Mouse (Mus musculus) intestine, postnatal 0 days (tissue): ENCODE data around the gene Irx1. TPM values are rescaled to one million over a fixed set of nuclear protein-coding genes. Genes with fewer than 3 reads are reported as not detected.

ENCODE experiments used
- ATAC-seq: fragments of 200-750 bp; cut with Nextera tagmentation; 2 replicates; pipeline ENCODE4 v1.8.0; 2017; ENCODE audit warnings: mild to moderate bottlenecking, moderate TSS enrichment, moderate library complexity
- H3K27ac ChIP-seq: fragments of 300-500 bp; sonication (generic); 2 replicates; pipeline ENCODE4 v1.5.1; 2014; ENCODE audit warnings: mild to moderate bottlenecking, low read depth, low read length, moderate library complexity
- H3K27me3 ChIP-seq: fragments of 300-500 bp; sonication (generic); replicated peaks from 2 replicates; pipeline ENCODE4 v1.6.1; 2014; ENCODE audit warnings: low read length, mixed read lengths; ENCODE audit not compliant: control insufficient read depth, insufficient read depth
- H3K36me3 ChIP-seq: fragments of 300-500 bp; sonication (generic); 2 replicates; pipeline ENCODE4 v1.6.1; 2014; ENCODE audit warnings: mild to moderate bottlenecking, moderate library complexity; ENCODE audit not compliant: control insufficient read depth, insufficient read depth
- H3K4me1 ChIP-seq: fragments of 300-500 bp; sonication (generic); replicated peaks from 2 replicates; pipeline ENCODE4 v1.6.1; 2014; ENCODE audit warnings: antibody characterized with exemption, low read length, mixed read lengths; ENCODE audit not compliant: control insufficient read depth, insufficient read depth
- H3K4me2 ChIP-seq: fragments of 300-500 bp; sonication (generic); replicated peaks from 2 replicates; pipeline ENCODE4 v1.6.1; 2014; ENCODE audit warnings: low read depth, mild to moderate bottlenecking, moderate library complexity
- H3K4me3 ChIP-seq: fragments of 300-500 bp; sonication (generic); 2 replicates; pipeline ENCODE4 v1.5.1; 2014; ENCODE audit warnings: low read depth, low read length
- H3K9ac ChIP-seq: fragments of 300-500 bp; sonication (generic); 2 replicates; pipeline ENCODE4 v1.6.1; 2014; ENCODE audit warnings: mild to moderate bottlenecking, low read depth, low read length
- H3K9me3 ChIP-seq: fragments of 300-500 bp; sonication (generic); 2 replicates; pipeline ENCODE4 v1.6.1; 2016; ENCODE audit warnings: mixed run types; ENCODE audit not compliant: control insufficient read depth
- CTCF ChIP-seq: sonication (generic); IDR thresholded peaks from 2 replicates; pipeline ENCODE4 v1.5.1; 2016; ENCODE audit warnings: low read depth, mild to moderate bottlenecking, control low read depth, antibody characterized with exemption, moderate library complexity
- WGBS: fragments of 180-500 bp; shearing (Covaris S2); extraction: QIAGEN DNeasy Blood & Tissue Kit; methylation state at CpG from one replicate; pipeline ENCODE4 v1.1.7; 2014; 5-methylcytosine and 5-hydroxymethylcytosine counted together
- polyA plus RNA-seq: library from polyadenylated mRNA; unstranded; fragments of >200 nt; fragmentation: Nextera tagmentation; extraction: Ambion mirVana; gene quantifications from 2 replicates; pipeline ENCODE4 v1.2.1, GENCODE M21; 2015

Gene Irx1
- polyA plus RNA-seq, 1 experiment from 2014 or later: not detected

DNA sequence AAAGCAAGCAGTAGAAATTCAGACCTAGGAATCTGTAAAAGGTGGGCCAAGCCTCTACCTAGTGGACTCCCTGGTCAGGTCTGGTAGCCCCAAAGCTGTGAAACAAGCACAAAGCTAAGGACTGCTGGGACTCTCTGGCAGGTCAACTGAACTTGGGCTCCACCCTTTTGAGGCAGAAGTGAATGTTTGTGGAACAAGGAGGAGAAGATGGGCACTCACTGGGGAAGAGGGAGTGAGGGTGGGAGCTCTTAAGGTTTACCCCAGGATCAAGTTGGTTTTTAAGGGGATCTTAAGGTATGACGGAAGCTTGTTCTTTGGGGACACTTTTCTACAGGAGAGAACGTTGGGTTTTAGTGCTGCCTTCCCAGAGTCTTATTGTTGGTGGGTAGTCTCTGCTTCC is 3.1 kb upstream of the Irx1 start:
- H3K27me3 ChIP-seq: peaks cover 77% of the 10 kb centered on the region
- no peak for ATAC-seq

DNA sequence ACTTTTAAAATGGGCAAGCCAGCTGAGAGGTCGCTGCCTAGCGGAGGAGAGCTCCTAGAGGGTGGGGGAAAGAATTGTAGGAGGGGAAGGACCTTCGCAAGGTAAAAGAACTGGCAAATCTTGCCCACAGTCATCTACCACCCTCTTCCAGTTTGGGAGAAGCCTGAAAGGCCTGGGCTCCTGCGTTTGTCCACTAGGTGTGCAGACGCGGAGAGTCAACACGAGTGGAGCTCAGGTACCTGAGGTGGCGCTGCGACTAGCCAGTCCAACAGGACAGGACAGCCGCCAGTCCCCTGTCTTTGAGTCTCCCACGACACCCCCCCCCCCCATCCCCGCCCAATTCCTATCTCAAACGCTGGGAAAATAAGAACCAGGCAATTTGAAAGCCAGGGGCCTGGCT is 843 bp upstream of the Irx1 start:
- peaks cover 95% of the 10 kb centered on the region for H3K27me3 ChIP-seq
- 2% methylated on average over 13 of the region's 13 CpGs for WGBS

More for the DNA sequence above, 3.1 kb upstream of the Irx1 start:
- Histone ChIP-seq H3K36me3 (no peaks in the 10 kb centered on the region), H3K4me2 (no peak overlapping the region), H3K4me1 (no peaks in the 10 kb centered on the region; the same call in 1 of the 2 replicates), H3K27ac (no peak overlapping the region), H3K9me3 (no peaks in the 10 kb centered on the region), H3K4me3 (no peak overlapping the region), H3K9ac (no peak overlapping the region)
- WGBS: 29% methylated on average over 2 of the region's 2 CpGs
- no peak for TF ChIP-seq CTCF

DNA sequence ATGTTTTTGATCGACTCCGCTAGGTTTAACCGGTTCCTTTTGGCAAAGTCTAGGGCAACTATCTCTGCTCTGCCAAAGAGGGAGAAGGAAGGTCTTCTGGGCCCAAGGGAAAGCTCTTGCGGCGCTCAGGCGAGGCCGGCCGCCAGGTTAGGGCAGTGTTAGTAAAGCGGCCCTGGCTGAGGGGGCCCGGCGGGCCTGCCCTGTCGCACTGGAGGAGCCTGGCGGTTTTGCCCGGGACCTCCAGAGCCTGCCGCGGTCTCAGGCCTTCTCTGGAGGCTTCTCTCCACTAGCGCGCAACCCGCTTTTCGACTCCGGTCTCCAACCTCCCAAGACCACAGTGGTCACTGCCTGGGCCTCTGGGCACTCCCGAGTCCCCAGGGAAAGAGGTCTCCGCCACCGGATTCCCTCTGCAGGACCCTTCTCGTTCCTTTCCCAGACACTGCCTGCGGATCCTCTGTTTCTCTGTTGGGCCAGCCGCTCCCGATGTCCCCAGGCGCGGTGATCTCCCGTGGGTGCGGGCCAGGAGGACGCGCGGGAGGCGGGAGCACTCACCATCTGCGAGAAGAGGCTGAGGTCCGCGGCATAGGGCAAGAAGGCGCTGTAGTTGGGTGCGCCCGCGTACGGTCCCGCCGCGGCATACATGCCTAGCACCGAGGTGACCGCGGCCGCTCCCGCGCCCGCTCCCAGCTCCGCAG is 715 bp downstream of the Irx1 start:
- TF ChIP-seq CTCF: no peak
- no peak overlapping the region for H3K9ac ChIP-seq
- H3K27ac ChIP-seq: no peak overlapping the region
- H3K4me2 ChIP-seq: peak overlapping the region; percentile 63
- peaks cover 98% of the 10 kb centered on the region for H3K27me3 ChIP-seq
- H3K36me3 ChIP-seq: no peaks in the 10 kb centered on the region
- 1% methylated on average over 55 of the region's 55 CpGs for WGBS
- peak overlapping the region; percentile 31 for H3K4me3 ChIP-seq
- no peaks in the 10 kb centered on the region; the same call in 1 of the 2 replicates for H3K4me1 ChIP-seq
- peak; percentile 5; the same call in 1 of the 2 replicates for ATAC-seq
- H3K9me3 ChIP-seq: no peaks in the 10 kb centered on the region

More for the DNA sequence above, 843 bp upstream of the Irx1 start:
- no peak for ATAC-seq
- Histone ChIP-seq H3K36me3 (no peaks in the 10 kb centered on the region), H3K9me3 (no peaks in the 10 kb centered on the region), H3K9ac (no peak overlapping the region), H3K27ac (no peak overlapping the region), H3K4me1 (no peaks in the 10 kb centered on the region; the same call in 1 of the 2 replicates), H3K4me3 (no peak overlapping the region), H3K4me2 (no peak overlapping the region)
- TF ChIP-seq CTCF: peak; percentile 37

DNA sequence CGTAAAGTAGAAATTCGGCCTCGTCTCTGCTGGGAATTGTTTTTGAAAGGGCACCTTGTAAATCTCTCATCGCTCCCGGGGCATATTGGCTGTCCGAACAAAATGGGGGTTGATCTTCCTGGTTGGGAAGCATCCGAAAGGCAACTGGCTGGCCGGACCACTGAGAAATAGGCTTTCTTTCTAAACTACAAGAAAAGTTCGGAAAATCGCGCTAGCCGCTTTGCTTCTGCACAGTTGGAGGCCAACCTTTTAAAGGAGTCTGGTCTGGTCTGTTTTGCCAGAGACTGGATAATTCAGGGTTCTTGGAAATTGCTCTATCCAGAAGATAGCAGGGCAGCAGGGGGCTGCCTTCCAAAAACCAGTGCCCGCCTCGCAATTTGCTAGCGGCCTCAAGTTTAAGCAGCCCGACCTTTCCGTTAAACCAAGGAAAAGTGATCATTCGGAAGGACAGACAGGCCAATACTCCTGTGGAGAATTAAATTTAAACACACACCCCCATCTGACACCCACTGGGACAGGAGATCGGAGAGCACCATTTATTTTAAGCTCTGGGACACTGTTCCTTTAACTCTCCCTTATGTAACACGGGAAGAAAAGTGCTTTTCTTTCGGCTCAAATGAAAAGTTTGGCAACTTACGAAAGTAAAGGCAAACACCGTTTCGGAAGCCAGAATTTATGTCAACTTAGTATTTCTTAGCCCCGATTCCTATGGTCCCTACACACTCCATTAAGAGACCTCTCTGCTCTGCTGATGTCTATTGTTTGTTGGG is 1.4 kb downstream of the Irx1 start:
- Histone ChIP-seq H3K36me3 (no peaks in the 10 kb centered on the region), H3K27me3 (peaks cover 98% of the 10 kb centered on the region), H3K9ac (no peak overlapping the region), H3K27ac (no peak overlapping the region), H3K4me3 (no peak overlapping the region), H3K4me2 (no peak overlapping the region), H3K9me3 (no peaks in the 10 kb centered on the region), H3K4me1 (no peaks in the 10 kb centered on the region; the same call in 1 of the 2 replicates)
- no peak for ATAC-seq
- 2% methylated on average over 25 of the region's 25 CpGs for WGBS
- TF ChIP-seq CTCF: no peak

DNA sequence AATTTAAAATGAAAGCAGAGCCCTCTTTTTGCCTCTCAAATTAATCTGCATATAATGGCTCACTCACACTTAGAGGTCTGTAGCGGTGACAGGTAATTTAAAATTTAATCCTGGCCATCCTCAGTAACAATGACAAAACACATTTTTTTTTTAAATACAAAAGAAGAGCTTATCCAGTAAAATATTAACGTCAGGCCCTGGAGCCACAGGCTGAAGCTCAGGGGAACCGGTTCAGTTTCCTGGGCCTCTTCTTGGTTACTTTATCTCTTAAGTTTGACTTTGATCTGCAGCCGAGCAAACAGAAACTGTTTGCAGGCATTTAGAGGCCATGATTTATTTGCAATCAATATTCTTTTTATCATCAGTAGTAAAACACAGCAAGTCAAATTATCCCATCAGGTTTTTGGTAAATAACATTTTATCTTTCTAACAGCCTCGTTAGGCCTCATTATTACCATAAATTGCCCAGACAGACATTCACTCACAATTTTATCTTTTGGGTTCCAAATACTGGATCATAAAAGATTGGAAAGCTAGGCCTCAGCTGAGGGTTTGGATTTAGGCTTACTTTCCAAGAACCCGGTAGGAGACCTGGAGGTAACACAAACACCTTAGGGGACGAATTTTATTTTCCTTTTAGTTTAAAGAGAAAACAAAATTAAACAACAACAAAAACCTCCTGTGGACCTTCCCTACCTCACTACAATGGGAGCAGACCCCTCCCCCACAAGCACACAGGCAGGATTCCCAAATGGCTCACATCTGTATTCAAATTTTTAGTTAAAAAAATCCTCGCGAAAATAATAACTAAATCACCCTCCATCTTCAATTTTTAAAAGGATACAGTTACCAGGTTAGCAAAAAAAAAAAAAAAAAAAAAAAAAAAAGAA is 2.4 kb downstream of the Irx1 start:
- Histone ChIP-seq H3K9me3 (no peaks in the 10 kb centered on the region), H3K27ac (no peak overlapping the region), H3K9ac (no peak overlapping the region), H3K36me3 (no peaks in the 10 kb centered on the region), H3K4me2 (no peak overlapping the region), H3K4me3 (no peak overlapping the region), H3K27me3 (peaks cover 98% of the 10 kb centered on the region), H3K4me1 (no peaks in the 10 kb centered on the region; the same call in 1 of the 2 replicates)
- no peak for TF ChIP-seq CTCF
- 6% methylated on average over 9 of the region's 9 CpGs for WGBS
- ATAC-seq: no peak
